Mouse (Mus musculus): ENCODE data around the gene Daw1. TPM values are rescaled to one million over a fixed set of nuclear protein-coding genes. Genes with fewer than 3 reads are reported as not detected.

The Daw1 gene
- polyA plus RNA-seq, 1 experiment from 2014 or later = 0.11 TPM

- Histone ChIP-seq H3K9me3 (ENCODE audit: control insufficient read depth, low read length) (no peaks in the 10 kb centered on the region), H3K27ac (replicated peaks; ENCODE audit: low read depth, low read length) (no peak overlapping the region), H3K36me3 (ENCODE audit: control insufficient read depth, insufficient read depth, low read length) (no peaks in the 10 kb centered on the region), H3K9ac (ENCODE audit: low read length) (no peak overlapping the region), H3K4me2 (ENCODE audit: low read depth, severe bottlenecking) (no peak overlapping the region), H3K4me1 (ENCODE audit: control insufficient read depth, insufficient read depth, low read length) (no peaks in the 10 kb centered on the region), H3K4me3 (ENCODE audit: low read depth, low read length) (no peak overlapping the region), H3K27me3 (ENCODE audit: control insufficient read depth, insufficient read depth, low read length) (no peaks in the 10 kb centered on the region)
- DNase-seq (ENCODE audit: low spot score) = no peak
- 81% methylated on average over 7 of the region's 7 CpGs for WGBS
- ATAC-seq (ENCODE audit: insufficient number of reproducible peaks, low FRiP score, low TSS enrichment, low read depth) = no peak
These were observed 23.7 kb upstream of the Daw1 start for GRCm38 (mm10) chr1:83135829-83136228.

- ATAC-seq (ENCODE audit: insufficient number of reproducible peaks, low FRiP score, low TSS enrichment, low read depth) (no peak), DNase-seq (ENCODE audit: low spot score) (no peak)
- H3K36me3 ChIP-seq (ENCODE audit: control insufficient read depth, insufficient read depth, low read length) = no peaks in the 10 kb centered on the region
- H3K4me2 ChIP-seq (ENCODE audit: low read depth, severe bottlenecking) = no peak overlapping the region
- H3K27ac ChIP-seq (replicated peaks; ENCODE audit: low read depth, low read length) = no peak overlapping the region
- H3K9ac ChIP-seq (ENCODE audit: low read length) = no peak overlapping the region
- H3K4me1 ChIP-seq (ENCODE audit: control insufficient read depth, insufficient read depth, low read length) = no peaks in the 10 kb centered on the region
- no peaks in the 10 kb centered on the region for H3K9me3 ChIP-seq (ENCODE audit: control insufficient read depth, low read length)
- H3K4me3 ChIP-seq (ENCODE audit: low read depth, low read length) = no peak overlapping the region
- H3K27me3 ChIP-seq (ENCODE audit: control insufficient read depth, insufficient read depth, low read length) = no peaks in the 10 kb centered on the region
- WGBS = 81% methylated on average over 8 of the region's 8 CpGs
These were observed 21.7 kb upstream of the Daw1 start for GRCm38 (mm10) chr1:83137847-83138246.

- Histone ChIP-seq H3K4me3 (ENCODE audit: low read depth, low read length) (no peak overlapping the region), H3K4me2 (ENCODE audit: low read depth, severe bottlenecking) (no peak overlapping the region)
- 88% methylated on average over 6 of the region's 6 CpGs for WGBS
These were observed 20.8 kb upstream of the Daw1 start for GRCm38 (mm10) chr1:83138721-83139120.

GRCm38 (mm10) chr1:83141510-83141909, 18.0 kb upstream of the Daw1 start:
- 87% methylated on average over 8 of the region's 8 CpGs for WGBS
- ATAC-seq (ENCODE audit: insufficient number of reproducible peaks, low FRiP score, low TSS enrichment, low read depth) (no peak), DNase-seq (ENCODE audit: low spot score) (no peak)
- no peaks in the 10 kb centered on the region for H3K4me1 ChIP-seq (ENCODE audit: control insufficient read depth, insufficient read depth, low read length)
- H3K9me3 ChIP-seq (ENCODE audit: control insufficient read depth, low read length) = no peaks in the 10 kb centered on the region
- no peak overlapping the region for H3K9ac ChIP-seq (ENCODE audit: low read length)
- H3K4me2 ChIP-seq (ENCODE audit: low read depth, severe bottlenecking) = no peak overlapping the region
- no peaks in the 10 kb centered on the region for H3K36me3 ChIP-seq (ENCODE audit: control insufficient read depth, insufficient read depth, low read length)
- no peak overlapping the region for H3K27ac ChIP-seq (replicated peaks; ENCODE audit: low read depth, low read length)
- H3K27me3 ChIP-seq (ENCODE audit: control insufficient read depth, insufficient read depth, low read length) = no peaks in the 10 kb centered on the region
- no peak overlapping the region for H3K4me3 ChIP-seq (ENCODE audit: low read depth, low read length)

More at GRCm38 (mm10) chr1:83138721-83139120, 20.8 kb upstream of the Daw1 start:
- Histone ChIP-seq H3K27me3 (ENCODE audit: control insufficient read depth, insufficient read depth, low read length) (no peaks in the 10 kb centered on the region), H3K4me1 (ENCODE audit: control insufficient read depth, insufficient read depth, low read length) (no peaks in the 10 kb centered on the region), H3K27ac (replicated peaks; ENCODE audit: low read depth, low read length) (no peak overlapping the region), H3K36me3 (ENCODE audit: control insufficient read depth, insufficient read depth, low read length) (no peaks in the 10 kb centered on the region), H3K9me3 (ENCODE audit: control insufficient read depth, low read length) (no peaks in the 10 kb centered on the region), H3K9ac (ENCODE audit: low read length) (no peak overlapping the region)
- ATAC-seq (ENCODE audit: insufficient number of reproducible peaks, low FRiP score, low TSS enrichment, low read depth) = no peak
- no peak for DNase-seq (ENCODE audit: low spot score)

- no peak for ATAC-seq (ENCODE audit: insufficient number of reproducible peaks, low FRiP score, low TSS enrichment, low read depth)
- DNase-seq (ENCODE audit: low spot score) = no peak
- Histone ChIP-seq H3K9me3 (ENCODE audit: control insufficient read depth, low read length) (no peaks in the 10 kb centered on the region), H3K4me3 (ENCODE audit: low read depth, low read length) (no peak overlapping the region), H3K27ac (replicated peaks; ENCODE audit: low read depth, low read length) (no peak overlapping the region), H3K27me3 (ENCODE audit: control insufficient read depth, insufficient read depth, low read length) (no peaks in the 10 kb centered on the region), H3K4me1 (ENCODE audit: control insufficient read depth, insufficient read depth, low read length) (no peaks in the 10 kb centered on the region), H3K9ac (ENCODE audit: low read length) (no peak overlapping the region), H3K4me2 (ENCODE audit: low read depth, severe bottlenecking) (no peak overlapping the region), H3K36me3 (ENCODE audit: control insufficient read depth, insufficient read depth, low read length) (no peaks in the 10 kb centered on the region)
- 89% methylated on average over 5 of the region's 5 CpGs for WGBS
These were observed 17.5 kb upstream of the Daw1 start for GRCm38 (mm10) chr1:83142055-83142454.

- 89% methylated on average over 2 of the region's 2 CpGs for WGBS
- DNase-seq (ENCODE audit: low spot score) (no peak), ATAC-seq (ENCODE audit: insufficient number of reproducible peaks, low FRiP score, low TSS enrichment, low read depth) (no peak)
- no peaks in the 10 kb centered on the region for H3K36me3 ChIP-seq (ENCODE audit: control insufficient read depth, insufficient read depth, low read length)
- H3K27me3 ChIP-seq (ENCODE audit: control insufficient read depth, insufficient read depth, low read length) = no peaks in the 10 kb centered on the region
- H3K27ac ChIP-seq (replicated peaks; ENCODE audit: low read depth, low read length) = no peak overlapping the region
- no peak overlapping the region for H3K9ac ChIP-seq (ENCODE audit: low read length)
- no peak overlapping the region for H3K4me2 ChIP-seq (ENCODE audit: low read depth, severe bottlenecking)
- H3K9me3 ChIP-seq (ENCODE audit: control insufficient read depth, low read length) = no peaks in the 10 kb centered on the region
- no peaks in the 10 kb centered on the region for H3K4me1 ChIP-seq (ENCODE audit: control insufficient read depth, insufficient read depth, low read length)
- no peak overlapping the region for H3K4me3 ChIP-seq (ENCODE audit: low read depth, low read length)
These were observed 13.0 kb upstream of the Daw1 start for GRCm38 (mm10) chr1:83146547-83146946.

GRCm38 (mm10) chr1:83150227-83150626, 9.3 kb upstream of the Daw1 start:
- 71% methylated on average over 3 of the region's 3 CpGs for WGBS
- H3K9me3 ChIP-seq (ENCODE audit: control insufficient read depth, low read length) = no peaks in the 10 kb centered on the region
- ATAC-seq (ENCODE audit: insufficient number of reproducible peaks, low FRiP score, low TSS enrichment, low read depth) (no peak), DNase-seq (ENCODE audit: low spot score) (peak; percentile 4)
- H3K4me2 ChIP-seq (ENCODE audit: low read depth, severe bottlenecking) = no peak overlapping the region
- H3K36me3 ChIP-seq (ENCODE audit: control insufficient read depth, insufficient read depth, low read length) = no peaks in the 10 kb centered on the region
- no peaks in the 10 kb centered on the region for H3K4me1 ChIP-seq (ENCODE audit: control insufficient read depth, insufficient read depth, low read length)
- H3K27ac ChIP-seq (replicated peaks; ENCODE audit: low read depth, low read length) = no peak overlapping the region
- no peak overlapping the region for H3K9ac ChIP-seq (ENCODE audit: low read length)
- H3K27me3 ChIP-seq (ENCODE audit: control insufficient read depth, insufficient read depth, low read length) = no peaks in the 10 kb centered on the region
- H3K4me3 ChIP-seq (ENCODE audit: low read depth, low read length) = no peak overlapping the region

GRCm38 (mm10) chr1:83152961-83153360, 6.6 kb upstream of the Daw1 start:
- Histone ChIP-seq H3K9me3 (ENCODE audit: control insufficient read depth, low read length) (no peaks in the 10 kb centered on the region), H3K36me3 (ENCODE audit: control insufficient read depth, insufficient read depth, low read length) (no peaks in the 10 kb centered on the region), H3K27ac (replicated peaks; ENCODE audit: low read depth, low read length) (no peak overlapping the region), H3K4me3 (ENCODE audit: low read depth, low read length) (no peak overlapping the region), H3K4me2 (ENCODE audit: low read depth, severe bottlenecking) (no peak overlapping the region), H3K9ac (ENCODE audit: low read length) (no peak overlapping the region), H3K27me3 (ENCODE audit: control insufficient read depth, insufficient read depth, low read length) (no peaks in the 10 kb centered on the region), H3K4me1 (ENCODE audit: control insufficient read depth, insufficient read depth, low read length) (no peaks in the 10 kb centered on the region)
- 91% methylated on average over 3 of the region's 3 CpGs for WGBS
- no peak for ATAC-seq (ENCODE audit: insufficient number of reproducible peaks, low FRiP score, low TSS enrichment, low read depth)
- peak; percentile 2 for DNase-seq (ENCODE audit: low spot score)

GRCm38 (mm10) chr1:83156876-83157275, 2.7 kb upstream of the Daw1 start:
- H3K9me3 ChIP-seq (ENCODE audit: control insufficient read depth, low read length) = no peaks in the 10 kb centered on the region
- 58% methylated on average over 1 of the region's 1 CpGs for WGBS

More at GRCm38 (mm10) chr1:83156876-83157275, 2.7 kb upstream of the Daw1 start:
- no peak overlapping the region for H3K9ac ChIP-seq (ENCODE audit: low read length)
- peak; percentile 9 for DNase-seq (ENCODE audit: low spot score)
- no peak for ATAC-seq (ENCODE audit: insufficient number of reproducible peaks, low FRiP score, low TSS enrichment, low read depth)
- no peaks in the 10 kb centered on the region for H3K27me3 ChIP-seq (ENCODE audit: control insufficient read depth, insufficient read depth, low read length)
- H3K36me3 ChIP-seq (ENCODE audit: control insufficient read depth, insufficient read depth, low read length) = no peaks in the 10 kb centered on the region
- H3K4me3 ChIP-seq (ENCODE audit: low read depth, low read length) = no peak overlapping the region
- H3K4me2 ChIP-seq (ENCODE audit: low read depth, severe bottlenecking) = no peak overlapping the region
- H3K27ac ChIP-seq (replicated peaks; ENCODE audit: low read depth, low read length) = no peak overlapping the region
- no peaks in the 10 kb centered on the region for H3K4me1 ChIP-seq (ENCODE audit: control insufficient read depth, insufficient read depth, low read length)
